9 mouse cellular contexts compared by ENCODE assay signal in genomic region chr17:48280943-48281738, GRCm38 (mm10). TPM values are rescaled to one million over a fixed set of nuclear protein-coding genes. Genes with fewer than 3 reads are reported as not detected.
DNase-seq lines count a peak whose midpoint lies in the region; ATAC-seq and TF ChIP-seq lines count a peak whose summit lies in the region.
"Had no signal": no experiment of that assay in that cellular context is flagged by ENCODE, and none has a peak within 500 bp of the region (broad histone marks: within the 10 kb centered on the region; RNA-seq: fewer than 3 reads in every experiment).

No protein-coding gene starts in this region.

- peak overlapping the region; percentile 51 for H3K9ac ChIP-seq in liver, postnatal 0 days (replicated peaks)

- H3K9me3 ChIP-seq in E14TG2a.4 (ENCODE audit: low read length), result no peaks in the 10 kb centered on the region
- H3K9me3 ChIP-seq in liver, postnatal 0 days (ENCODE audit: low read length), result no peaks in the 10 kb centered on the region

- peak; percentile 15 for DNase-seq in CD4-positive helper T cell, adult 2 months (ENCODE audit: low read depth, low spot score)
- DNase-seq in liver, postnatal 0 days, result no peak
- DNase-seq in cerebellum, postnatal 25 days, result no peak
- DNase-seq in ovary, postnatal 14 days (ENCODE audit: low spot score), result no peak
- DNase-seq in kidney, postnatal 36 days, result no peak
- no peak for DNase-seq in right cerebral cortex, adult 18-20 months

- H3K27ac ChIP-seq in liver, postnatal 0 days (ENCODE audit: low read depth), result no peak overlapping the region

- H3K36me3 ChIP-seq in E14TG2a.4 (ENCODE audit: insufficient read depth, low read length), result no peaks in the 10 kb centered on the region
- no peaks in the 10 kb centered on the region for H3K36me3 ChIP-seq in liver, postnatal 0 days (replicated peaks; ENCODE audit: insufficient read depth, low read length)

- peaks cover 6% of the 10 kb centered on the region; the same call in 1 of the 2 replicates for H3K27me3 ChIP-seq in E14TG2a.4 (ENCODE audit: insufficient read depth, low read length)
- no peaks in the 10 kb centered on the region for H3K27me3 ChIP-seq in liver, postnatal 0 days (ENCODE audit: insufficient read depth, low read length)

- peak overlapping the region; percentile 58 for H3K4me3 ChIP-seq in E14TG2a.4 (replicated peaks; ENCODE audit: low read length)
- peak overlapping the region; percentile 39 for H3K4me3 ChIP-seq in liver, postnatal 0 days (ENCODE audit: low read depth, low read length)

- H3K4me1 ChIP-seq in E14TG2a.4 (replicated peaks; ENCODE audit: low read depth, low read length), result peaks cover 11% of the 10 kb centered on the region
- H3K4me1 ChIP-seq in liver, postnatal 0 days (ENCODE audit: insufficient read depth), result peaks cover 13% of the 10 kb centered on the region

- peak; percentile 26; the same call in 1 of the 2 replicates for ATAC-seq in granulocyte monocyte progenitor cell, adult 5-6 weeks (replicated peaks; ENCODE audit: poor library complexity, severe bottlenecking)
- ATAC-seq in liver, postnatal 0 days, result peak; percentile 54

- no peak for TF ChIP-seq CTCF in E14TG2a.4 (conservative IDR thresholded peaks at IDR 0.05; ENCODE audit: low read length)
- no peak for TF ChIP-seq CTCF in liver, postnatal 0 days (IDR thresholded peaks at IDR 0.05; ENCODE audit: low read depth)

- H3K4me2 ChIP-seq in liver, postnatal 0 days (ENCODE audit: low read depth, low read length), result peak overlapping the region; percentile 62

- TF ChIP-seq EP300 in liver, postnatal 0 days (IDR thresholded peaks at IDR 0.05; ENCODE audit: low read depth), result no peak

- 28% methylated on average over 18 of the region's 18 CpGs for WGBS in liver, postnatal 0 days (ENCODE audit: insufficient replicate concordance)

RNA-seq across cellular contexts. Expression of gene Treml4, which starts 17.0 kb away (rescaled TPM):
- 0.56 and 0.99 TPM in 2 replicates for total RNA-seq in granulocyte monocyte progenitor cell, adult 5-6 weeks (2014; fragmentation: Nextera tagmentation)
- 1.4 and 2.6 TPM in 2 replicates for total RNA-seq in granulocyte monocyte progenitor cell, adult 5-6 weeks (2017)
- polyA plus RNA-seq in liver, postnatal 0 days (2015; fragmentation: Nextera tagmentation; extraction: Ambion mirVana), result 7.9 and 9.2 TPM in 2 replicates

RNA-seq across cellular contexts. Expression of gene Treml2, which starts 18.2 kb away (rescaled TPM):
- total RNA-seq in granulocyte monocyte progenitor cell, adult 5-6 weeks (2014; fragmentation: Nextera tagmentation), result 58.2 and 68.7 TPM in 2 replicates
- total RNA-seq in granulocyte monocyte progenitor cell, adult 5-6 weeks (2017), result 42.5 and 45.8 TPM in 2 replicates
- polyA plus RNA-seq in liver, postnatal 0 days (2015; fragmentation: Nextera tagmentation; extraction: Ambion mirVana), result 2.0 and 2.7 TPM in 2 replicates

RNA-seq across cellular contexts. Expression of gene Trem3, which starts 33.6 kb away (rescaled TPM):
- 84.6 and 114 TPM in 2 replicates for total RNA-seq in granulocyte monocyte progenitor cell, adult 5-6 weeks (2014; fragmentation: Nextera tagmentation)
- 126 and 147 TPM in 2 replicates for total RNA-seq in granulocyte monocyte progenitor cell, adult 5-6 weeks (2017)
- polyA plus RNA-seq in liver, postnatal 0 days (2015; fragmentation: Nextera tagmentation; extraction: Ambion mirVana), result 12.2 and 14.3 TPM in 2 replicates
- total RNA-seq: liver, adult 2 months had no signal

RNA-seq across cellular contexts. Expression of gene B430306N03Rik, which starts 34.8 kb away (rescaled TPM):
- total RNA-seq in granulocyte monocyte progenitor cell, adult 5-6 weeks (2014; fragmentation: Nextera tagmentation), result 3.1 and 8.2 TPM in 2 replicates
- total RNA-seq in granulocyte monocyte progenitor cell, adult 5-6 weeks (2017), result 3.0 TPM in 2 replicates
- polyA plus RNA-seq in liver, postnatal 0 days (2015; fragmentation: Nextera tagmentation; extraction: Ambion mirVana), result 4.7 and 5.1 TPM in 2 replicates

RNA-seq across cellular contexts. Expression of gene Trem1, which starts 48.6 kb away (rescaled TPM):
- 6.5 and 7.6 TPM in 2 replicates for total RNA-seq in granulocyte monocyte progenitor cell, adult 5-6 weeks (2014; fragmentation: Nextera tagmentation)
- total RNA-seq in granulocyte monocyte progenitor cell, adult 5-6 weeks (2017), result 13.5 and 14.7 TPM in 2 replicates
- 1.6 and 2.1 TPM in 2 replicates for polyA plus RNA-seq in liver, postnatal 0 days (2015; fragmentation: Nextera tagmentation; extraction: Ambion mirVana)
- total RNA-seq: liver, adult 2 months had no signal
- polyA plus RNA-seq: liver, adult 2 months had no signal
